Mouse (Mus musculus): ENCODE measurements at regions not wholly inside any gene's neighbourhood (a gene's known extent, or its start where the extent isn't known, plus 50 kb on each side); places are given as distances from the start of the nearest gene placed in this dataset.

DNA sequence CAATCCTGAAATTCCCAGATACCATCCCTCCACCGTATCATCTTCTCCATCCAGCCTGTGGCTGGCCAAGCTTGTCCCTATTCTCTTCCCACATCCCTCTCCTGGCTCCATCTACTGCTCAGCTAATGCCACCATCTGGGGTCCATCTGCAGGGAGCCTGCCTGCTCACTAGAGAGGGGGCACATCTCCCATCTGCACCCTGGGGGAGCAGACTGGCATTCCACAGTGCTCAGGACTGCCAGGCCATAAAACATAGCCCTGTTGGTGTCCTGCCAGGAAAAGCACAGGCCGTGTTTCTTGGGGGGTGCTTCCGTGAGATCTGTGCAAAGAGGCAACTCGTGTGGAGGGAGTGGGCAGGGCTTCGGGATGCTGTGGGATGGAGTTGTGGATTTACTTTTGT is 197.9 kb upstream of the Csf3r start:
- no peak for ATAC-seq (ENCODE audit: low read depth)
- Histone ChIP-seq H3K4me3 (no peak overlapping the region), H3K9ac (no peak overlapping the region), H3K27ac (replicated peaks) (no peak overlapping the region), H3K9me3 (no peaks in the 10 kb centered on the region), H3K27me3 (peaks cover 7% of the 10 kb centered on the region; the same call in 1 of the 2 replicates), H3K36me3 (no peaks in the 10 kb centered on the region), H3K4me2 (no peak overlapping the region), H3K4me1 (replicated peaks) (peaks cover 8% of the 10 kb centered on the region)
- WGBS = 47% methylated on average over 5 of the region's 5 CpGs

DNA sequence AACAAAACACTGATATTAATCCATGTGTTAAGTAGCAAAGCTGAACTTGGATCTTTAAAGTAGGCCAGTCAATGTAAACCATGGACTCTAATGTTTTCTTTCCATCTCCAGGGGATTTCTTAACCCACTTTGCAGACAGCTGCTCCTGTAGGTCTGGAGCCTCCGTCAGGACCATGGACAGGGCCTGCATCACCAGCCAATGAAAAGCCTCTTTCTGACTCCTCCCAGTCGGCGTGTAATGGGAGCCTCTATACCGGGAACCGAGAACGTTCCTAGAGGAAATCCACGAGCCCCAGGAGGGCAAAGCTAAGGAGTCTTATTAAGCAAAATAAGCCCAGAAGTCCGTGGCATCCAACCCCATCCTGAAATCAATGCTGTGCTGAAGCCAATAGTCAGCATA is 189.1 kb upstream of the Csf3r start:
- H3K4me3 ChIP-seq = no peak overlapping the region
- H3K36me3 ChIP-seq = no peaks in the 10 kb centered on the region
- H3K4me2 ChIP-seq = no peak overlapping the region
- peaks cover 9% of the 10 kb centered on the region; the same call in 1 of the 2 replicates for H3K27me3 ChIP-seq
- no peaks in the 10 kb centered on the region; the same call in 1 of the 2 replicates for H3K4me1 ChIP-seq (replicated peaks)
- no peak overlapping the region for H3K9ac ChIP-seq
- H3K9me3 ChIP-seq = no peaks in the 10 kb centered on the region
- H3K27ac ChIP-seq (replicated peaks) = no peak overlapping the region
- no peak for ATAC-seq (ENCODE audit: low read depth)
- WGBS = 2% methylated on average over 8 of the region's 8 CpGs

DNA sequence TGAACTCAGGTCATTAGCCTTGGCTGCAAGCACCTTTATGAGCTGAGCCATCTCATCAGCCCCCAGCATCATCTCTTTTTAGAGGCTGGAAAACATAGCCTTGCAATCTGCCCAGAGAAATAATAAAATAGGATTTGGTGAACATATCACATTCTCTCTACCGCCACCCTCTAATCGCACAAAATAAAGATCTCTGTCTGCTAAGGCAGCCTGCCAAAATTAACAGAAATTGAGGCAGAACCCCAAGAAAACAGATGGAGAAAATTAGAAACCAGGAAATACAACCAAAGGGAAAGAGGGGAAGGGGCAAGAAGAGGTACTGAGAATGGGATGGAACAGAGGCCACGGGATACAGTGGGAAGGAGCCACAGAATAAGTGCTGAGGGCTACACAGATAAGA is 176.8 kb upstream of the Csf3r start:
- no peak for ATAC-seq (ENCODE audit: low read depth)
- Histone ChIP-seq H3K9me3 (no peaks in the 10 kb centered on the region), H3K27me3 (no peaks in the 10 kb centered on the region), H3K9ac (no peak overlapping the region), H3K4me3 (no peak overlapping the region), H3K4me1 (replicated peaks) (peaks cover 14% of the 10 kb centered on the region), H3K36me3 (no peaks in the 10 kb centered on the region), H3K4me2 (no peak overlapping the region), H3K27ac (replicated peaks) (no peak overlapping the region)
- WGBS = 92% methylated on average over 3 of the region's 3 CpGs

DNA sequence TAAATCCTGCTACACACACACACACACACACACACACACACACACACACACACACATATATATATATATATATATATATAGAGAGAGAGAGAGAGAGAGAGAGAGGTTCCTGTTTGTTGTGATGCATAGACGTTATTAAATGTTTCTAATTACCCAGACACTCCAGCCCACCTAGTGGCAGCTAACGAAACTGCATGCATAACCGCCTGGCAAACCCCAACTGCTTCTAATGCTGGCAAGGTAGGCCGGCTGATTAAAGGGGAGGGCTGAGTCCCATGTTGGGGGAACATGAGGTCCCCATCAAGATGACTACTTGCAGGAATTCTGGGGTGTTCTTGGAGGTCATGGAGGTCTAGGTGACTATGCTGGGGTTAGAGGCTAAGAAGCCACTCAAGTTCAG is 174.1 kb upstream of the Csf3r start:
- WGBS = 18% methylated on average over 4 of the region's 4 CpGs
- Histone ChIP-seq H3K4me3 (no peak overlapping the region), H3K27ac (replicated peaks) (no peak overlapping the region), H3K9ac (no peak overlapping the region), H3K27me3 (no peaks in the 10 kb centered on the region), H3K9me3 (no peaks in the 10 kb centered on the region), H3K4me2 (no peak overlapping the region), H3K36me3 (no peaks in the 10 kb centered on the region), H3K4me1 (replicated peaks) (peaks cover 17% of the 10 kb centered on the region)
- no peak for ATAC-seq (ENCODE audit: low read depth)

DNA sequence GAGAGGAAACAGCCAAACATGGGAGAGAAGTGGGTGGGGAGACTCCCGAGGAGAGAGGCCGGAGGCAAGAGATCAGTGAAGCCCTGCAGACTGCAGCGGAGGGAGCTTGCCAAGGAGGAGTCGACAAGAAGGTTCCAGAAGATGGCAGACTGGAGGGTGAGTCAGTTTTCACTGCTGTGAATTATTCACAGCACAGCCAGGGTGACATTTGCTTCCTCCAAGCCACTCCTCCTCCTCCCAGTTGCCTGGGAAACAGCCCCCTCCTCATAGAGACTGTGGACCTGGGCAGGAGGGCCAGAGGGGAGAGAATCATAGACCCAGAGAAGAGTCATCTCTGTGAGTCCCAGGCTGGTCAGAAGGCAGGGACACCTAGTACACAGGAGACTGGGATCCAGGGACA is 171.8 kb upstream of the Csf3r start:
- WGBS = 63% methylated on average over 4 of the region's 4 CpGs
- no peak overlapping the region for H3K4me2 ChIP-seq
- ATAC-seq (ENCODE audit: low read depth) = no peak

DNA sequence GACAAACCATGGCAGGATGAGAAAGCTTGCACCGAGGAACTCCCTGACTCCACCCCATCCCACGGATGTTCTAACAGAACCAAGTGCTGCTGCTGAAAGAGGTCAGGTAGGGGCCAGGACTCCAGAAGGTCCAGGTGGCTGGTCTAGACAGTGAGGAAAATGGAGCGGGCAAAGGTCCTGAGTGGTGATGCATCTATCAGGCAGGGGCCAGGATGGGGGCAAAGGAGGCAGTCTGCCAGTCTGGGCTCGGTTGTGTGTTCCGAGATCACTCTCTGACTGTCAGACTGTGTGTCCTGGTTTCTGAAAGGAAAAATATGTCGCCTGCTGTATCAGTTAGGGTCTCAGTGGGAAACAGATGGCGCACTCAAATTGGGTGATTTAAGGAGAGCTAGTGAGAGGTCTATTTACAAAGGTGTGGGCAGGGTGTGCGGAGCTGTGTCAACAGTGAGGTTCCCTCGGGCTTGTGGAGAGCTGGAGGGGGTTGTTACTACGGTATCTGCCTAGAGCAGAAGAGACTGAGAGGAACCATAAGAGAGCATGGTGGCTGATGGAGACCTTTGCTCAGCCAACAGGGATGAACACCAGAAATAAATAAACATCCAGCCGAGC is 168.3 kb upstream of the Csf3r start:
- H3K9me3 ChIP-seq = no peaks in the 10 kb centered on the region
- whole genome bisulfite sequencing = 29% methylated on average over 11 of the region's 11 CpGs
- no peaks in the 10 kb centered on the region for H3K36me3 ChIP-seq
- H3K4me2 ChIP-seq = no peak overlapping the region
- peaks cover 56% of the 10 kb centered on the region for H3K4me1 ChIP-seq (replicated peaks)
- H3K9ac ChIP-seq = no peak overlapping the region
- H3K27ac ChIP-seq (replicated peaks) = peak overlapping the region; percentile 14; the same call in 1 of the 2 replicates
- no peak overlapping the region for H3K4me3 ChIP-seq
- no peak for ATAC-seq (ENCODE audit: low read depth)
- peaks cover 2% of the 10 kb centered on the region; the same call in 1 of the 2 replicates for H3K27me3 ChIP-seq

More for the DNA sequence above, 171.8 kb upstream of the Csf3r start:
- Histone ChIP-seq H3K4me3 (no peak overlapping the region), H3K27ac (replicated peaks) (no peak overlapping the region), H3K9ac (no peak overlapping the region), H3K4me1 (replicated peaks) (peaks cover 37% of the 10 kb centered on the region), H3K9me3 (no peaks in the 10 kb centered on the region), H3K27me3 (no peaks in the 10 kb centered on the region), H3K36me3 (no peaks in the 10 kb centered on the region)

DNA sequence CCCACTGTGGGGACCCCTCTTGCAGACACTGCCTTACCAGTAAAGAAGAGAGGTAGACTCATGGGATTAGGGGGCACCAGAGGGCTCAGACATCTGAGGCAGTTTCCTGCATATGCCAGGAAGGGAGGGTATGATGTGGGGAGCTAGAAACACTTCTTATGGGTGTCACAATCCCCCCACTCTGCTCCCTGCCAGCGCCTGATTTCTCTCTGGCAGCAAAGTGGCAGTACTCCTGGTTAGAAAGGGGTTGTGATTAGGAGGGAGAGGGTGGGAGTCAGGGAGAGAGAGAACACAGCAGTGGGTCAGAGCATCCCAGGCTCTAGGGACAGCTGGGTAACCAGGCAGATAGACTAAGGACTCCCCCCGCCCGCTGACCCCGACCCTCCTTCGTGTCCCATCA is 167.6 kb upstream of the Csf3r start:
- no peaks in the 10 kb centered on the region for H3K9me3 ChIP-seq
- H3K36me3 ChIP-seq = no peaks in the 10 kb centered on the region
- H3K4me3 ChIP-seq = no peak overlapping the region
- H3K9ac ChIP-seq = no peak overlapping the region
- no peak overlapping the region for H3K4me2 ChIP-seq
- no peak overlapping the region for H3K27ac ChIP-seq (replicated peaks)
- H3K4me1 ChIP-seq (replicated peaks) = peaks cover 56% of the 10 kb centered on the region
- ATAC-seq (ENCODE audit: low read depth) = 0 out of 2 replicates have a peak, but pooled peaks have one; percentile 16
- H3K27me3 ChIP-seq = peaks cover 5% of the 10 kb centered on the region; the same call in 1 of the 2 replicates
- 55% methylated on average over 5 of the region's 5 CpGs for WGBS

DNA sequence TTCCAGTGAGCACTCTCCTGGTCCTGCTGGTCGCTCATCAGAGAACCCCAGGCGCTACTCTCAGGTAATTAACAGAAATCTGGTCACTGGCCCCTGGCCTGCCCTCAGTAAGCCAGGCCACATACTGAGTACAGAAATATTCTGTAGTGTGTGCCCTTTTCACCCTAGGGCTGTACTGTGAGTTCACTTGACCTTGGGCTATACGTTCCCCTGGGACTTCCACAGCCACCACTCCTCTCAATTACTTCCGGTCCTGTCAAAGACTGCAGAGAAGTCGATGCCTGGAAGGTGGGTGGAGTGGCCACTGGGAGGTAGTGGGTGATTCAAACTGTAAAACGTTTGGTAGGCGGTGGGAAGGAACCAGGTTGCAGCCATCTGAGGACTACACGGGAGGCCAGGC is 159.3 kb upstream of the Csf3r start:
- ATAC-seq (ENCODE audit: low read depth) = 0 out of 2 replicates have a peak, but pooled peaks have one; percentile 27
- Histone ChIP-seq H3K27ac (replicated peaks) (no peak overlapping the region), H3K27me3 (peaks cover 5% of the 10 kb centered on the region; the same call in 1 of the 2 replicates), H3K4me2 (no peak overlapping the region), H3K4me1 (replicated peaks) (peaks cover 9% of the 10 kb centered on the region; the same call in 1 of the 2 replicates), H3K9ac (no peak overlapping the region), H3K4me3 (no peak overlapping the region), H3K36me3 (no peaks in the 10 kb centered on the region), H3K9me3 (no peaks in the 10 kb centered on the region)
- 33% methylated on average over 8 of the region's 8 CpGs for WGBS

DNA sequence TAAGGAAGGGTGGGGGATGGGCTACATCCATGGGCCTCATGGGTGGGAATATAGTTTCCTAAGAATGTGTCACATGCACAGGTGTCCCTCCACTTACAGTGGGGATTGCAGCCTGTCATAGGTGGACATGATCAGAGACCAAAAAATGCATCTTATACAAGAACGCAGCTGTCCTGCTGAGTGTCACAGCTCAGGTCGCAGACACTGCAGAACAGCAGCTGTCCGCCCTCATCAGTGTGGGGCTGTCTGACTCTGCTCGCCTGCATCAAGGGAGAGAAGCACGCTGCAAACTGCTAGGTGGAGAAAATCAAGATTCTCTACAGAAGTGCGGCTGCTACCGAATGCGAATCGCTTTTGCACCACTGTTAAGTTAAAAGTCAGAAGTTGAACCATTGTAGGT is 158.6 kb upstream of the Csf3r start:
- WGBS = 77% methylated on average over 9 of the region's 9 CpGs
- peaks cover 8% of the 10 kb centered on the region; the same call in 1 of the 2 replicates for H3K4me1 ChIP-seq (replicated peaks)
- H3K9ac ChIP-seq = no peak overlapping the region
- no peaks in the 10 kb centered on the region for H3K9me3 ChIP-seq
- H3K27ac ChIP-seq (replicated peaks) = no peak overlapping the region
- peaks cover 5% of the 10 kb centered on the region; the same call in 1 of the 2 replicates for H3K27me3 ChIP-seq
- ATAC-seq (ENCODE audit: low read depth) = no peak
- H3K4me2 ChIP-seq = no peak overlapping the region
- H3K4me3 ChIP-seq = no peak overlapping the region
- H3K36me3 ChIP-seq = no peaks in the 10 kb centered on the region

DNA sequence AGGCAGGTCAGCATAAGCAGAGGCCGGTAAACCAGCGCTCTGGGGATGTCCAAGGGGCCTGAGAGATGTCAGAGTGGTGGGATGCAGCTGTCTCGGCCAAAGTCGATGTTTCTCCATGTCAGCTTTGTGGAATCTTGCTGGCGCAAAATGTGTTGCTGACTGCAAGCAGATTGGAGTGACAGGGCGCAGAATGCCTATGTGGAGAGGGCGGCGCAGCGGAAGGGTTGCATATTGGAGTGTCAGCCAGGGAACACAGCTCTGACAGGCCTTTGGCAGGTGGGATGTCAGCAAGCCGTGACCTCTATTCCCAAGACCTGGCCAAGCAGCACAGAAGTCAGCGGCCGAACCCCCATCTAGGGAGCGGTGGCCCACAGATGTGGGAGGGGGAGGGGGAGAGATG is 153.1 kb upstream of the Csf3r start:
- no peak overlapping the region for H3K27ac ChIP-seq (replicated peaks)
- no peaks in the 10 kb centered on the region for H3K36me3 ChIP-seq
- H3K9me3 ChIP-seq = no peaks in the 10 kb centered on the region
- no peaks in the 10 kb centered on the region for H3K4me1 ChIP-seq (replicated peaks)
- no peaks in the 10 kb centered on the region for H3K27me3 ChIP-seq
- no peak overlapping the region for H3K4me3 ChIP-seq
- WGBS = 87% methylated on average over 13 of the region's 13 CpGs
- H3K4me2 ChIP-seq = no peak overlapping the region
- H3K9ac ChIP-seq = no peak overlapping the region
- ATAC-seq (ENCODE audit: low read depth) = no peak

DNA sequence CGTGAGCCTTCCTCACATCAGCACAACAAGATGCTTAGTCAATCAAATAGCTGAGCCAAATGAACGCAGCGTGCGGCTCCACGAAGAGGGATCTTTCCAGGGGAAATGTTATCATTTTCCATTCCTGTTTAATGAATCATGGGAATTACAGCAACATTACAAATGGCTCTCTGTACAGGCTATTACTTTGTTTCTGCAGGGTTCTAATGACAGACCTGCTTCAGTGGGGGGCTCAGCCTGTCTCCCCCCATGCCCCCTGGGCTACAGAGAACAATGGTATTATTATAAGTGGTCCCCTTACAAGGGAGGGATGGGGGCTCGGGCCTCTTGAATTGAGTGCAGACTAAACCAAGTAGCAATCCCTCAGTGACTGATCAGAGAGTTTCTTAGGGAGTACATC is 144.3 kb upstream of the Csf3r start:
- Histone ChIP-seq H3K9me3 (no peaks in the 10 kb centered on the region), H3K4me3 (no peak overlapping the region), H3K36me3 (no peaks in the 10 kb centered on the region), H3K9ac (no peak overlapping the region), H3K27ac (replicated peaks) (peak overlapping the region; percentile 59), H3K4me1 (replicated peaks) (peaks cover 30% of the 10 kb centered on the region), H3K4me2 (no peak overlapping the region), H3K27me3 (0 out of 2 replicates have a peak, but pooled peaks cover 3% of the 10 kb centered on the region)
- WGBS = 36% methylated on average over 6 of the region's 6 CpGs
- ATAC-seq (ENCODE audit: low read depth) = peak; percentile 54; the same call in 1 of the 2 replicates

DNA sequence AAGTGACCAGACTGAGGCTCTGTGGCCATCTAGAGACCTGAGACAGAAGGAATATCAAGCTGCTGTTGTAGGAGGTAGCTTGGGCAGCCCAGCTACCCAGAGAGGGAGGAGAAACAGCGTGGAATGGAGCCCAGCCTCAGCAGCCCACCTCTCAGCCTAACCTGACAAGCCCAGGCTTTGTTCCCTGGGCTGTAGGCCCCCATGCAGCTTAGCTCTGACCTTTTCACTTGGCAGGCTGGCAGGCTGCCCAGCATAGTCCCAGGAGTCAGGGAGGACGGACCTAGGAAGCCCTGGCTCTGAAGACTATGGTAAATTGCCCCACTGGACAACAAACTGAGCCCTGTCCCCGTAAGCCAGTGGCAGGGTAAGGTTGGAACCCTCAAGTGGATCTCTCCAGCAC is 141.8 kb upstream of the Csf3r start:
- H3K4me1 ChIP-seq (replicated peaks) = peaks cover 30% of the 10 kb centered on the region
- H3K27me3 ChIP-seq = 0 out of 2 replicates have a peak, but pooled peaks cover 3% of the 10 kb centered on the region
- ATAC-seq (ENCODE audit: low read depth) = peak; percentile 58; the same call in 1 of the 2 replicates
- 0 out of 2 replicates have a peak overlapping the region, but pooled peaks have one; percentile 5 for H3K9ac ChIP-seq
- no peak overlapping the region for H3K4me2 ChIP-seq
- H3K27ac ChIP-seq (replicated peaks) = peak overlapping the region; percentile 62
- WGBS = 20% methylated on average over 3 of the region's 3 CpGs
- H3K9me3 ChIP-seq = no peaks in the 10 kb centered on the region
- H3K4me3 ChIP-seq = no peak overlapping the region
- H3K36me3 ChIP-seq = no peaks in the 10 kb centered on the region

DNA sequence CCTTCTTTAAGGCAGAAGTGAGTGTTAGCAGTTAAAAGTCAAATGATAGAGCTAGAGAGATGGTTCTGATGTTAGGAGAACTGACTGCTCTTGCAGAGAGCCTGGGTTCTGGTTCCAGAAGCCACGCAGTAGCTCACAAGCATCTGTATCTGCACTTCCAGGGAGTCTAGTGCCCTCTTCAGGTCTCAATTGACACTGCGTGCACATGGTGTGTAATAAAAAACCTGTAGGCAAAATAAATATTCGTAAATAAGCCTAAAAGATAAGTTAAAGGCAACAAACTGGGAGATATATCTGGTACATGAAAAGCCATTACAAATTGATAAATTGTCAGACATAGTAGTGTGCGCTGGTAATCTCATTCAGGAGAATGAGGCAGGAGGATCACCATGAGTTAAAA is 133.8 kb upstream of the Csf3r start:
- H3K4me3 ChIP-seq = no peak overlapping the region
- no peaks in the 10 kb centered on the region for H3K9me3 ChIP-seq
- H3K9ac ChIP-seq = no peak overlapping the region
- WGBS = 53% methylated on average over 4 of the region's 4 CpGs
- H3K27ac ChIP-seq (replicated peaks) = no peak overlapping the region
- 0 out of 2 replicates have a peak, but pooled peaks cover 4% of the 10 kb centered on the region for H3K27me3 ChIP-seq
- peaks cover 8% of the 10 kb centered on the region; the same call in 1 of the 2 replicates for H3K4me1 ChIP-seq (replicated peaks)
- H3K36me3 ChIP-seq = no peaks in the 10 kb centered on the region
- no peak overlapping the region for H3K4me2 ChIP-seq
- ATAC-seq (ENCODE audit: low read depth) = no peak
